Mouse (Mus musculus): Measurements from ENCODE around the gene Dpp9. TPM values are rescaled to one million over a fixed set of nuclear protein-coding genes. Genes with fewer than 3 reads are reported as not detected.
A peak's percentile ranks its signal among the peaks of the same experiment; 100 is the strongest.
"Not testable (repeated sequence)": the region's sequence is repeated elsewhere in the genome, so short reads cannot be mapped to it uniquely, and the experiment has no call there.

The Dpp9 gene
- total RNA-seq (2021): 10 to 100 TPM; 49.4 to 52.4 TPM
- long read RNA-seq, experiment 1, full-length matches to known transcripts: 13 of 30 reads
- long read RNA-seq, experiment 1, partial matches to known transcripts: 3 of 30 reads
- long read RNA-seq, experiment 1, other reads (novel, unspliced or antisense): 14 of 30 reads
- long read RNA-seq, experiment 2, transcript Dpp9-201 (21 exons, 3,374 nt): major isoform, 6 of 43 reads
- long read RNA-seq, experiment 2, partial matches to known transcripts: 21 of 43 reads
- long read RNA-seq, experiment 2, other reads (novel, unspliced or antisense): 16 of 43 reads

DNA sequence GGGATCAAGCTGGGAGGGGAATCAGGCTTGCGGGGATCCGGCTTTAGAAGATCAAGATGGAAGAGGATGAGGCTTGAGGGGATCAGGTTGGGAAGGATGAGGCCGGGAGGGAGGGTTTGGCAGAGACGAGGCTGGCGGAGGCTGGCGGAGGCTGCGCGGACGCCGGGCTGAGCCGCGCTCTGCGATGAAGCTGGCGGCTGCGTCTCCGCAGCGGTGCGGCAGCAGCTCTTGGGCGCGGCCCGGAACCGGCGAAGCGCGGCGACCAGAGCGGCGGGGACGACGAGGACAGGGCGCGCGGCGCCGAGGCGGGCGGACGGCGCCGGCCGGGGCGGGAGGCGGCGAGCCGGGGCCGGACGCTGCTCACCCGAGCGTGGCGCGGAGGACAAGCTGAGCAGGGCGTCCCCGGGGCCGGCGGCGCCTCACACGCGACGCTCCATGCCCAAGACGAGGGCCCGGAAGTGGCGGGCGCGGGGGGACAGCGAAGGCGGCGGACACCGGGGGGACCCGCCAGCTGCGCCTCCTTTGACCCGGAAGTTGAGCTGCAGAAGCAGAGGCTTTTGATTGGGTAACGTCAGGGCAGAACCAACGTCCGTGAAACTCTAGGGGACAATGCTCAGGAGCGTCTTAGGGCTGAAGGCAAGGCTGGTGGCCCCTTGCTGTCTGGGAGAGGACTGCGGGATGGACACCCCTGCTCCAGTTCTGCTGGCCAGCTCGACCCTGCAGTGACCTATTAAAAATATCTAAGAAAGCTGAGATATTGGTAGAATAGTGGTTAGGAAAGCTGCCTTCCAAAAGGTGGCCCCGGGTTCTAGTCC, at the start of gene Dpp9:
Gene Dpp9, minus strand, starts transcription at position 529 of the 815 bp plus-strand sequence.
- DNase-seq (ENCODE audit: low spot score in 2 of 2): peak; percentile 87 to 95

DNA sequence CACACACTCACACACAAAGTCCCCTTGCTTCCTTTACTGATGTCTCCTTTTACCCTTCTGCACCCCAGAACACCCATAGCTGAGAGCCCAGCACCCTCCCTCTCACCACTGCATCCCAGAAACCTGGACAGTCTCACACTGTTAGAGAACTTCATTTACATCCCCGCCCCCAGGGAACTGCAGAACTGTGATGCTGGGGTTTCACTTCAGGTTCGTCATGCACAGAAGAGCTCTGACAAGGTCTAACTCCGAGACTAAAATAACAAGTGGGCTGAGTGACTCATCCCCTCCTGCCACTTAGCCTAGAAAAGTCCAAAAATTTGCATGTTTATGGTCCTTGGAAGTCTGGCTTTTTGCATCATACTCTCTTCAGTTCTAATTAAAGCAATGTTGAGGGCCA, 47.6 kb upstream of the Dpp9 start:
- no peak for DNase-seq (ENCODE audit: low spot score in 2 of 2)

DNA sequence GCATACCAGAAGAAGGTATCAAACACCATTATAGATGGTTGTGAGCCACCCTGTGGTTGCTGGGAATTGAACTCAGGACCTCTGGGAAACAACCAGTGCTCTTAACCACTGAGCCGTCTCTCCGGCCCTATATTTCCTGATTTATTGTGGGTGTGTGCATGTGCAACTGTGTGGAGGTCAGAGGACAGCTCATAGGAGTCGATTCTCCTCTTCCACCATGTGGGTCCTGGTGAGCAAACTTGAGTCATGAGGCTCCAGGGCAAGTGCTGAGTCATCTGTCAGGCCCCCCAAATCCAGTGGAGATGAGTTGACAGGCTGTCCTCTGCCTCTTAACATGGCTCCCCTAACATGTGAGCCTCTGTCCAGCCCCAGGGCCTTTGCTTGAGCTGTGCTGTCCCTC, 47.2 kb upstream of the Dpp9 start:
- DNase-seq (ENCODE audit: low spot score in 2 of 2): no peak

DNA sequence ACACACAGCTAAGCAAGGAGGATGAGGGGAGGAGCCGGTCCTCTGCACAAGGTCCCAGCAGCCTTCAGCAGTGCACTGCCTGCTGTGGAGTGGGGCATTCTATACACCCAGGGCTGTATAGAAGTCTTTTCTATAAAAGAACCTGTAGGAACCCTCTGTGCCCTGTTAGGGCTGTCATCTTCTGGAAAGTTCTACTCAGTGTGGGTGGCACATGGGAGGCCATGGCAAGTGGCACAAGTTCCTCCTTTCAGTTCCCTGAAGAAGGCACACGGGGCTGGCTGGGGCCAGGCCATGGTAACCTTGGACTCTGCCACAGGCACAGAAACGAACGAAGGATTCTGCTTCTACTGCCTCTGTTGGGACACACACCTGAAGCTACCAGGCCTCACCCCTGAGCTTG, 46.3 kb upstream of the Dpp9 start:
- no peak for DNase-seq (ENCODE audit: low spot score in 2 of 2)

DNA sequence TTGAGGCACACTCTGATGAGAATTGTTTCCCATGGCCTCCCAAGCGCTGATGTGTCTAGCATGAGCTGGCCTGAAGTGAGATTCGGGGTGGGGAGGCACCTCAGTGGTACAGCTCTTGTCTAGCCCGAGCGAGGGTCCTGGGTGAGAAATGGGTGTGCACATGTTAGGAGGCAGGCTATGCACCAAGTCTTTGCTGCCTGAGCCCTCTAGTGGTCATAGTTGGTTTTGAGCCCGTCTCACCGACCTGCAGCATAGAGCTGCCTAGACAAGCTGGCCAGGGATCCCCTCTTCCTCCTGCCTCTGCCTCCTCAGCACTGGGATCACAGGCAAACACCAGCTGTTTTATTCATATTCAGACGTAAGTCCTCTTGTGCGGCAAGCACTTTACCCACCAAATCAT, 45.3 kb upstream of the Dpp9 start:
- peak; percentile 73 to 85 for DNase-seq (ENCODE audit: low spot score in 2 of 2)

DNA sequence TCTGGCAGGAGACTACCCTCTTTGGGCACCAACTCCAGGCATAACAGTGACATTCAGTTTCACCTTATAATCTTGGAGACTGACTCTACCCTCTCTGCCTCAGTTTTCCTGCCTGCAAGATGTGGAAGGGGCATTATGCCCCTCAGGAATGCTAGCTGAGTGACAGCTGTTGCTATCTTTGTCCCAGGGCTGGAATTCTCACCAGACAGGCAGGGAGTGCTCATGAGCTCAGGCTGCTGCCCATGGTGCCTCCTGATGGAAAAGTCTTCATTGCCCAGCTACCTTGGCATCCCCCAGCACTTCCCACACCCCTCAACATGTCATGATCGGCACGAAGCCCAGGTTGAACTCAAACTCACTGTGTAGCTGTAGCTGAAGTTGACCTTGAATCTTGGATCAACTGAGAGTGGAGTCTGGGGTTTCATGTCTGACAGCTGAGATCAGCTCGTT, 44.0 kb upstream of the Dpp9 start:
- DNase-seq (ENCODE audit: low spot score in 2 of 2): no peak

DNA sequence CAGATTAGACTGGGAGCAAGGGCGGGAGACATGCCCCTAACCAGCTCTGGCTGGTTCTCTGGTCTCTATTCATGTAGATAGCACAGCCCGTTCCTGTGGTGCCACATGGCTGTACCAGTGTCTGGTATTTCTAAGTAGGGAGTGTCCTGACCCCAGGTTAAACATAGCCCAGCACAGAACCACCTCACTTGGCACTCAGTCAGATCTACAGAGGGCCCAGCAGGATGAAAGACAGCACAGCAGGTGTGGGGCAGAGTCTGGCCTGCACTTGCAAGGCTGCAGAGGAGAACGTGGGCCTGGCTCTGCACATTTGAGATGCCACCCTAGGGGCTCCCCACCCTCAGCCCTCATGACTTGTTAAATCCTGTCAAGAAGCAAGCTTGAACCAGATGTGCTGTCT, 42.5 kb upstream of the Dpp9 start:
- no peak for DNase-seq (ENCODE audit: low spot score in 2 of 2)

DNA sequence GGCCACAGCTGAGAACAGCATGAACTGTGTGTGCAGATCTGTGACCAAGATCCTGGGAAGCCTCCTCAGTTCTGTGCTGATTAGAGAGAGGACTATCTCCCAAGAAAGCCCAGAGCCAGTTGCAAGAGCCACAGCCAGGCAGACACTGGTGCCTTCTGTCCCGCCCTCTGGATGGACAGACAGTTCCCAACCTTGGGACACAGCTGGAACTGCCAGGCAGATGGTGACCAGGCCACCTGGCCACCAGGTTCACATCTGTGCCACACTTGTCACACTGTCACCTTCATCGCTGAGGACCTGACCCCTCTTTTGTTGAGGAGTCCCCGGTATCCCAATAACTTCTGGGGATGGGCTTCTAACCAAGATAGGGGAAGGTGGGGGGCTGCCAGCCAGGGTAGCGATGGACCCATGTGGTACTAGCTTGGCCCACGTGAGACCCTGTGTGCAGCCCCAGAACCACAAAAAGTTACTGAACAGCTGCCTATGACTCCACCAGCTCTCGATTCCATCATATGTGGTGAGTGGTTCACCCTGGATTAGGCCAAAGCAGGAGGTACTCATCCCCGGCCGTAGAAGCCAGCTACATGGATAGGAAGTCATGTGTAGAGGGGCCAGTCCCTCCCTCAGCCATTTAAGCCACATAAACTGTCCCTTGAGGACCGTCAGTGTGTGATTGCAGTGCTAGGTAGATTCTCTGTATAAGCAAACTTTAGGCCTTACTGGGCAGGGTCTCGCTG, 40.8 kb upstream of the Dpp9 start:
- DNase-seq (ENCODE audit: low spot score in 2 of 2): no peak

DNA sequence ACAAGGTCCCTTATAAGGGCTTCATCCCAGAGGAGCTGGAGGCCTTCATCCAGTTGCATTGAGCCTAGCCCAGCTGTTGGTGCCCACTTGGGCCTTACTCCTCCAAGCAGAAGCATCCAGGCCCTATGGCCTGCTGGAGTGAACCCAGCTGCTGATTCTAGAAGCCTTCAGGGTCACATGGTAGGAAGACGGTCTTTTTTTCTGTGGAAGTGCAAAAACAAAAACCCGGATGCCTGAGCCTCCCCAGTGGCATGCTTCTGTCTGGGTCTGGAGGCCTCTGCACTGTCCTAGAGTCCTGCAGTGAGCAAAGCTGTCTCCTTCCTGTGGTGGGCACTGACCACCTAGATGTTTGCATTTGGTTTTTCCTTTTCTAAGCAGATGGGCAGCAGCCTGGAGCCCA, 40.1 kb upstream of the Dpp9 start:
- DNase-seq (ENCODE audit: low spot score in 2 of 2): not testable (repeated sequence)

DNA sequence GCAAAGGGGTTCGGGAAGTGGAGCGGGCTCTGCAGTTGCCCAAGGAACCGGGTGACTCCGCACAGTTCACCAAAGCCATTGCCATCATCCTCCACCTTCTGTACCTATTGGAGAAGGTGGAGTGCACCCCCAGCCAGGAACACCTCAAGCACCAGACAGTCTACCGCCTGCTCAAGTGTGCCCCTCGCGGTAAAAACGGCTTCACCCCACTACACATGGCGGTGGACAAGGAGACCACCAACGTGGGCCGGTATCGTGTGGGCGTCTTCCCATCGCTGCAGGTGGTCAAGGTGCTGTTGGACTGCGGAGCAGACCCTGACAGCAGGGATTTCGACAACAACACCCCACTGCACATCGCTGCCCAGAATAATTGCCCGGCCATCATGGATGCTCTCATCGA, 39.6 kb upstream of the Dpp9 start:
- not testable (repeated sequence) for DNase-seq (ENCODE audit: low spot score in 2 of 2)

DNA sequence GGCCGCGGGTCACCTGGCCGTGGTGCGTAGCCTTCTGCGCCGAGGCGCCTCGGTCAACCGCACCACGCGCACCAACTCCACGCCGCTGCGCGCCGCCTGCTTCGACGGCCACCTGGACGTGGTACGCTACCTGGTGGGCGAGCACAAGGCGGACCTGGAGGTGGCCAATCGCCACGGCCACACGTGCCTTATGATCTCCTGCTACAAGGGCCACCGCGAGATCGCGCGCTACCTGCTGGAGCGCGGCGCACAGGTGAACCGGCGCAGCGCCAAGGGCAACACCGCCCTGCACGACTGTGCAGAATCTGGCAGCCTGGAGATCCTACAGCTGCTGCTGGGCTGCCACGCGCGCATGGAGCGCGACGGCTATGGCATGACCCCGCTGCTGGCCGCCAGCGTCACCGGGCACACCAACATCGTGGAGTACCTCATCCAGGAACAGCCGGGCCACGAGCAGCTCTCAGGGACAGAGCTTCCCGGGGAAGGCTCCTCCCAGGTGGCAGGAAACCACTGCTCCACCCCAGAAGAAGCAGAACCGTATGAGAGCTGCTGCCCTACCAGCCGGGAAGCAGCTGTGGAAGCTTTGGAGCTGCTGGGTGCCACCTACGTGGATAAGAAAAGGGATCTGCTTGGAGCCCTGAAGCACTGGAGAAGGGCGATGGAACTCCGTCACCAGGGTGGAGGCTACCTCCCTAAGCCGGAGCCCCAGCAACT, 38.6 kb upstream of the Dpp9 start:
- DNase-seq (ENCODE audit: low spot score in 2 of 2): no peak

DNA sequence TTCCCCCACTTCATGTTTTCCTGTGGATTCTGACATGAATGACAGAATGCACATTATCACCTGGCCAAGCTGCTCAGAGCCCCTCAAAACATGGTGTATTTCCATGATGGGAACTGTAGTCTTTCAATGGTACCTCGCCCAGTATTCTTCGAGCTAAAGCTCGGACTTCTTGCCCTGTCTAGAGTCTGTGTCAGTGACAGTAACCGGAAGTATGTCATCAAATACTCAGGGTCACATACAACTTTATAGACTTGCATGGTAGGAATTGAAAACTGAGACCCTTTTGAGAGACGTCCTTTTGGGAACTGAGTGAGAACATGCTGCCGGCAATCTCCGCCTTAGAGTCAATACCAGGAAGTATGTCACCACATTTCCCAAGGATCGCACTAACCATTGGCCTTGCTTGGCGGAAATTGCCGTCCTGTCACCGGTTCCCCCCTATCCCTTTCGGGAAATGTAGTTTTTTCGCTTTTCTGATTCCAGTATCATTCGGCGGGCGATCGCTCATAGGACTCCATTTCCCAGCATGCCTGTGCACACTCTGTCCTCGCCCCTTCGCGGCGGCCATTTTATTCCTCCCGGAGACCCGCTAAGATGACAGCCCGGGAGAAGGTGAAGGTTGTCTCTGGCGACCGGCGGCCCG, 37.7 kb upstream of the Dpp9 start, which contains the start of gene Fem1a:
Gene Fem1a, plus strand, starts transcription at position 572 of the 643 bp plus-strand sequence.
- DNase-seq (ENCODE audit: low spot score in 2 of 2): peak; percentile 88 to 98

DNA sequence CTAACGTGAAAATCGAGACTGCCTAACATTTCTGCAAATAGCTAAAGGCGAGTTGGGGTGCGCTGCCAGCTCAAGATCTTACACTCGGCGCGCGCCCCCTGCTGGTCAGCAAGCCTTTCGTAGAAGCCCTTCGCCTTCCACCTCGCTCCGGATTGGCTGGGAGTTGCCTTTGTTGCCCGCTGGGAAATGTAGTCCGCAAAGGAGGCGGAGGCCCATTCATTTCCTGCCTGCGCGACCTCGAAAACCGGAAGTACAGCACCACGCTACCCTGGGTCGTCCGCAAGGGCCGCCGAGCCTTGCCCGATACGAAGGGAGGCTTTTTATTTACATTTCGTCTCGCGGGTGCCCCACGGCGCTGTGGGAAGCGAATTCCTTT, 37.1 kb upstream of the Dpp9 start:
- peak; percentile 99 to 100 for DNase-seq (ENCODE audit: low spot score in 2 of 2)

DNA sequence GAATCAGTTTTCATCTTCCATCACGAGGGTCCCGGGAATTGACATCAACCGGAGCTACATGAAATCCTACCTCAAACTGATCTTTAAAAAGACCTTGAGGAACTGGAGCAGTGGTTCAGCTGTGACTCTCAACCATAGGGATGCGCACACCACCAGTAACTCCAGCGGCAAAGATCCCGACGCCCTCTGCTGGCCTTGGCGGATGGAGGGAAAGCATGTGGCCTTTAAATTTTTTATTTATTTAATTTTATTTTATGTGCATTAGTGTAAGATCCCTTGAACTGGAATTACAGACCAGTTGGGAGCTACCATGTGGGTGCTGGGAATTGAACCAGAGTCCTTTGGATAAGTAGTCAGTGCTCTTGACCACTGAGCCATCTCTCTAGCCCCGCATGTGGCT, 36.7 kb upstream of the Dpp9 start:
- DNase-seq (ENCODE audit: low spot score in 2 of 2): peak; percentile 64 to 71

DNA sequence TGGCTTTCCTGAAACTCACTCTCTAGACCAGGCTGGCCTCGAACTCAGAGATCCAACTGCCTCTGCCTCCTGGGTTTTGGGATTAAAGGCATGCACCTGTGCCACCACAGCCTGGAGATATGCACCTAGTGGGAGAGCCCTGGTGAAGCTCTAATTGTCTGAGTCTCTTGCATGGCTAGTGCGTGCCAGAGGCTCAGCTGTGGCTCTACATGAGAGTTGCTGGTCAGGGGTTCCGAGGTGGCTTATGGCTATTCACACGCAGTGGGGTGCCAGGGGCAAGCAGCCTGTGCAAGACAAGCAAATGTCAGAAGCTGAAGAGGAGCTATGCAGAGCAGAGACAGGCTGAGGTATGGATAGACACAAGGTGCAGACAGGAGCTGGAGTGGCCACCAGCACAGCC, 36.0 kb upstream of the Dpp9 start:
- no peak for DNase-seq (ENCODE audit: low spot score in 2 of 2)

DNA sequence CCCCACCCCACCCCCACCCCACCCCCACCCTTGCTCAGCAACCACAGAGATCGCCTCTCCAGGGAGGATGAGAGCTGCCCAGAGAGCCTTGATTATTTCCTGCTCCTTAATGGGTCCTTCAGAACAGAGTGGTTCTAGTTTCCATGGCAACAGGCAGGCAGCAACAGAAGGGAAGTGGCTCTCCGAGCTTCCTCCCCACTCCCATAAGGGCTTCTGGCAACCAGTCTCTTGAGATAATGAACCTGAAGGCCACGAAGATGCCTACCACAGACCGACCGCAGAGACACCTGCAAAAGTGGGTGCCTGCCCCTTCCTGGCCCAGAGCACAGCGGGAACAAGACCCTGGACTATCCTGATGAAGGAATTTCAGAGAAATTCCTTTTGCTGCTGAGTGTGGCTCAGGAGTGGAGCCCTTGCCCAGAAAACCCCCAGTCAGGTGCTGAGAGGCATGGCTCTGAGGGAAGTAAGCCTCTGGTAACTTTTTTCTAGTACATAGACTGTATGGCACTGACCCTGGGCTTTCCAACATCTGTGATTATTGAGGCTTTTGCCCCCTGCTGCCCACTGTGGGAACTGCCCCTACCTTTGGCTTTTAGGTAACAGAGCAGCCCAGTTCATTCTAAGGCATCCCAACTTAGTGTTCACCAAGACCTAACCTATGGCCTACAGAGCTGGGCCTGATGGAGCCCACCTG, 32.6 kb upstream of the Dpp9 start:
- peak; percentile 61 to 78 for DNase-seq (ENCODE audit: low spot score in 2 of 2)

DNA sequence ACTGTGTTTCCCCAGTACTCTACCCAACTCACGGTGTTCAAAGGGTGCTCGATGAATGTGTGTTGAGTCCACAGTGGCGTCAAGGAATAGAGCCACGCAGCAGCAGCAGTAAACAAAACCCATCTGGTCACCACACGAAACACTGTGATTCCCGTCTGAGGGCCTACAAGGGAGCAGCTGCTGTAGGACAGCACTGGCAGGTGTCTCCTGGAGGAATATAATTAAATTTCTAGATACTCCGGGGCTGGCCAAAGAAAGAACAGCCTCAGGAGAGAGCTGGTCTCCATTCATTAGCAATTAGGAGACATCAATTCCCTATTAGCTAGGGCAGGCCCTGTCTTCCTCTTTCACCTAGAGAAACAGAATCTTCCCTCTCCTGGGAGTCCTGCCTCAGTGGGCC, 26.9 kb upstream of the Dpp9 start:
- DNase-seq (ENCODE audit: low spot score in 2 of 2): no peak

DNA sequence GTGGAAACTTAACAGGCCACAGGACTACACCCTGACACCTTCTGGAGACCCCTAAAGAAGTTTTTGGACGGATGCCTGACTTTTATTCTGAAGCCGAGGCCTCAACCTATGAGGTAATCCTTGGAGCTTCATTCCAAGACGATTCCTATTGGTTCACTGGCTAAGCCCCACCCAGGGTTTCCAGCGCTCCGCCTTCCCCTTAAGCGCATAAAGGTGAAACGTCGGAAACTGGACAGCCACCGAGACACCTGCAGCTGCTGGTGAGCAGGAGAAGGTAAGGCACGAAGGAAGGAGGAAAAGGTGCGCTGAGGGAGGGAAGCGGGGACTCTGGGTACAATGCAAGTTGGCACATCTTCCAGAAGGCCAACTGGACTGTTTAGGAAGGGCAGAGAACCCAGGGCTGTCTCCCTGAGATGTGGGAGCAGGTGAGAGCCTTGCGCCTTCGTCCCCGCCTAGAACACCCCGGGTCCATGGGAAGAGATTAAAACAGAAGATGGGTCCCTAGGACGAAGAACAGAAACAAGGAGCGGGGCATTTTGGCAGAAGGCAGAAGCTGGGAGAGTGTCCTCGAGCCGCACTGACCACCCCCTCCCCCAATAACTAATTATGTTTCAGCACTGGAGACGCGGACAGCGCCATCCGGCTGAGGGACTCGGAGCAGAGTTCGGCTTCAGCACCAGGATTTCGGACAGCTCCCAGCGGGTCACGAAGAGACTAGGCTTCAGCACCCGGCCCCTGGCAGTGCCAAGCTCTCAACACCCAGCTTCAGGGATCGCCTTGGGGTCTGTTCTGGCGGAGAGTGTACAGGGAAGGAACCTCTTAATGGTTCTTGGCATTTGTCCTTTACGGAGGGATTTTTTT, 23.1 kb upstream of the Dpp9 start:
- peak; percentile 64 to 81 for DNase-seq (ENCODE audit: low spot score in 2 of 2)

DNA sequence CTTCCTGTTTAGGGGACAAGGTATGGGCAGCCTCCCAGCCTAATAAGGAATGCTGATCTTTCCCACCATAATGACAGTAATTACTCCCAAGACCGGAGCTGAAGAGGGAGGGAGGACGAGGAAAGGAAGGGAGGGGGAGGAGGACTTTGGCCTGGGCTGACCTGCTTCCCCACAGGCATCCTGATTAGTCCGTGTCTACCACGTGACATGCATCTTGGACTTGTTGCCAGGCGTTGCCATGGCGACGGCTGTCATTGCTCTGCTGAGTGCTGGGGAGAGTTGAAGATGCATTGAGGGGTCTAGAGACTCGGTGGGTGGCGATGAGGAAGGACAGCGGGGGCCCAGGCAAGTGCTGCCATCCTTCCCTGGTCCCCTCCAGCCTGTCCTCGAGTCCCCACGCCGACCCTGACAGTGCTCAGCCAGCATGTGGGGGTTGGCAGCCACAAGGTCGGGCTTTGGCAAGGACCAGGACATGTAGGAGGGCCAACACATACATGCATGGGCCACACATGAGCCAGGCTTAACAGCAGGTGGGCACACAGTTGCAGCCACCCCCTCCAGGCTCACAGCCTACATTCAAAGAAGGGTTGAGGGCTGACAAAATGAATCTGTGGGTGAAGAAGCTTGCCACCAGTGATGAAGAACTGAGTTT, 15.2 kb upstream of the Dpp9 start:
- peak; percentile 90 to 95 for DNase-seq (ENCODE audit: low spot score in 2 of 2)
